Mouse (Mus musculus): Measurements from ENCODE around the gene Ptx3. TPM values are rescaled to one million over a fixed set of nuclear protein-coding genes. Genes with fewer than 3 reads are reported as not detected.

The Ptx3 gene
- polyA plus RNA-seq, 1 experiment from 2014 or later = 3.9 TPM

Other genes starting within 250 kb of the Ptx3 start
- 1.6 and 2.2 TPM in 2 replicates for gene Veph1, start 76.9 kb downstream of the Ptx3 start, polyA plus RNA-seq (2015; fragmentation: Nextera tagmentation; extraction: Ambion mirVana)

All from hindbrain, embryonic 16.5 days (tissue).